Mouse (Mus musculus): Measurements from ENCODE around the gene Trmt11. TPM values are rescaled to one million over a fixed set of nuclear protein-coding genes. Genes with fewer than 3 reads are reported as not detected.
A peak's percentile ranks its signal among the peaks of the same experiment; 100 is the strongest.

Gene Trmt11
- polyA plus RNA-seq, 1 experiment: 1.7 TPM

- Histone ChIP-seq H3K4me3 (ENCODE audit: control insufficient read depth, insufficient read depth, low read length) (no peak overlapping the region), H3K36me3 (ENCODE audit: control insufficient read depth, insufficient read depth, low read length) (no peaks in the 10 kb centered on the region), H3K27me3 (ENCODE audit: control insufficient read depth, insufficient read depth, low read length) (no peaks in the 10 kb centered on the region), H3K27ac (ENCODE audit: control insufficient read depth, insufficient read depth, low read length) (no peak overlapping the region), H3K4me1 (replicated peaks; ENCODE audit: control insufficient read depth, insufficient read depth, low read length) (no peaks in the 10 kb centered on the region)
- no peak for DNase-seq
- 14% methylated on average over 1 of the region's 1 CpGs for WGBS
- TF ChIP-seq CTCF (IDR thresholded peaks at IDR 0.05; ENCODE audit: borderline replicate concordance, control insufficient read depth, extremely low read depth, insufficient read depth, low read length, poor library complexity) (no peak), POLR2A (IDR thresholded peaks at IDR 0.05; ENCODE audit: control insufficient read depth, extremely low read depth, insufficient read depth, low read length, poor library complexity) (no peak)
These were observed 27.0 kb upstream of the Trmt11 start for GRCm38 (mm10) chr10:30627548-30627947.

DNA sequence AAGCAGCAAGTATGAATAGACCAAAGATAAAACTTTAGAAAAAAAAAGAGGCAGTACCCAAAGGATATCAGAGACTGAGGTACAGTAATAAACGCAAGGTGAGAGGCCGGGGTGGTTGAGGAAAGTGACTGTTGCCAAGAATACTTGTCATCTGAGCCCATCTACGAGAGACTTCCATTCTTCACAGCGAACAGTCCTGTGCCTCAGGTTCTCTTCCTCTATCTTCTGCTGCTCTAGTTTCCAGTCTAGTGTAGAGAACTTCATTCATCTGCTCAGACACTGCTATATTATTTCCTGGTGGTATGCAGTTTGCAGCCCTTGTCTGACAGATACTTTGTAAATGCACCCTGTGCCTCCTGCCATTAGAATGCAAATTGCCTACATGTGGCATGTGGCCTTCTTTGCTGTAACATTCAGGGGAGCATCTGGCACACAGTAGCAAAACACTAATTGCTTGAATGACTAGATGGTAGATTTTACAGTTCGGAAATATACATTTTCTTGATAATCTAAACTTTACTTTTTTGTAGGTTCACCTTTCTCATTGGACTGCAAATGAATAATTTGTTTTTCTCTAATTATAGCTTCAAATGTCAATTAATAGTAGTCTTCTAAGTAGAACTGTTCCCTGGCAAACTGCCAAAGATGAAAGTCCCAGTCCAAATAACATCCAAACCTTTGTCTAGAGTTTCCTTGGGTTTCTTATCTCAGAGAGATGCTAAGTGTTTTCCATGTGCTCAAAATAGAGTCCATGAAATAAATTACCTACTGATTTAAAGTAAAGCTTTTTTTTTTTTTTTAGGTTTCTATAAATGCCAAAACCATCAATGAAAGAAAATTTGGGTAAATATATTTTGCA lies 23.8 kb upstream of the Trmt11 start:
- DNase-seq: no peak
- 88% methylated on average over 5 of the region's 5 CpGs for WGBS
- TF ChIP-seq POLR2A (IDR thresholded peaks at IDR 0.05; ENCODE audit: control insufficient read depth, extremely low read depth, insufficient read depth, low read length, poor library complexity): no peak
- TF ChIP-seq CTCF (IDR thresholded peaks at IDR 0.05; ENCODE audit: borderline replicate concordance, control insufficient read depth, extremely low read depth, insufficient read depth, low read length, poor library complexity): no peak
- Histone ChIP-seq H3K4me3 (ENCODE audit: control insufficient read depth, insufficient read depth, low read length) (no peak overlapping the region), H3K27ac (ENCODE audit: control insufficient read depth, insufficient read depth, low read length) (no peak overlapping the region), H3K27me3 (ENCODE audit: control insufficient read depth, insufficient read depth, low read length) (no peaks in the 10 kb centered on the region), H3K4me1 (replicated peaks; ENCODE audit: control insufficient read depth, insufficient read depth, low read length) (no peaks in the 10 kb centered on the region), H3K36me3 (ENCODE audit: control insufficient read depth, insufficient read depth, low read length) (no peaks in the 10 kb centered on the region)

- Histone ChIP-seq H3K27ac (ENCODE audit: control insufficient read depth, insufficient read depth, low read length) (no peak overlapping the region), H3K4me3 (ENCODE audit: control insufficient read depth, insufficient read depth, low read length) (no peak overlapping the region), H3K27me3 (ENCODE audit: control insufficient read depth, insufficient read depth, low read length) (no peaks in the 10 kb centered on the region), H3K36me3 (ENCODE audit: control insufficient read depth, insufficient read depth, low read length) (no peaks in the 10 kb centered on the region), H3K4me1 (replicated peaks; ENCODE audit: control insufficient read depth, insufficient read depth, low read length) (no peaks in the 10 kb centered on the region)
- no peak for DNase-seq
- TF ChIP-seq CTCF (IDR thresholded peaks at IDR 0.05; ENCODE audit: borderline replicate concordance, control insufficient read depth, extremely low read depth, insufficient read depth, low read length, poor library complexity): no peak
- TF ChIP-seq POLR2A (IDR thresholded peaks at IDR 0.05; ENCODE audit: control insufficient read depth, extremely low read depth, insufficient read depth, low read length, poor library complexity): no peak
These were observed 22.4 kb upstream of the Trmt11 start for GRCm38 (mm10) chr10:30622928-30623327.

- no peak for DNase-seq
- TF ChIP-seq CTCF (IDR thresholded peaks at IDR 0.05; ENCODE audit: borderline replicate concordance, control insufficient read depth, extremely low read depth, insufficient read depth, low read length, poor library complexity) (no peak), POLR2A (IDR thresholded peaks at IDR 0.05; ENCODE audit: control insufficient read depth, extremely low read depth, insufficient read depth, low read length, poor library complexity) (no peak)
- 65% methylated on average over 3 of the region's 3 CpGs for WGBS
- Histone ChIP-seq H3K27ac (ENCODE audit: control insufficient read depth, insufficient read depth, low read length) (no peak overlapping the region), H3K4me3 (ENCODE audit: control insufficient read depth, insufficient read depth, low read length) (no peak overlapping the region), H3K27me3 (ENCODE audit: control insufficient read depth, insufficient read depth, low read length) (no peaks in the 10 kb centered on the region), H3K4me1 (replicated peaks; ENCODE audit: control insufficient read depth, insufficient read depth, low read length) (no peaks in the 10 kb centered on the region), H3K36me3 (ENCODE audit: control insufficient read depth, insufficient read depth, low read length) (no peaks in the 10 kb centered on the region)
These were observed 18.3 kb upstream of the Trmt11 start for GRCm38 (mm10) chr10:30618918-30619210.

- H3K4me3 ChIP-seq (ENCODE audit: control insufficient read depth, insufficient read depth, low read length): peak overlapping the region; percentile 55
- no peaks in the 10 kb centered on the region for H3K4me1 ChIP-seq (replicated peaks; ENCODE audit: control insufficient read depth, insufficient read depth, low read length)
- no peaks in the 10 kb centered on the region for H3K27me3 ChIP-seq (ENCODE audit: control insufficient read depth, insufficient read depth, low read length)
- 0 out of 2 replicates have a peak, but pooled peaks have one; percentile 55 for TF ChIP-seq CTCF (IDR thresholded peaks at IDR 0.05; ENCODE audit: borderline replicate concordance, control insufficient read depth, extremely low read depth, insufficient read depth, low read length, poor library complexity)
- TF ChIP-seq POLR2A (IDR thresholded peaks at IDR 0.05; ENCODE audit: control insufficient read depth, extremely low read depth, insufficient read depth, low read length, poor library complexity): peak; percentile 85
- H3K27ac ChIP-seq (ENCODE audit: control insufficient read depth, insufficient read depth, low read length): peak overlapping the region; percentile 83
- DNase-seq: peak; percentile 98
- 2% methylated on average over 49 of the region's 49 CpGs for WGBS
- H3K36me3 ChIP-seq (ENCODE audit: control insufficient read depth, insufficient read depth, low read length): peaks cover 1% of the 10 kb centered on the region; the same call in 1 of the 2 replicates
These were observed 17.8 kb upstream of the Trmt11 start for GRCm38 (mm10) chr10:30618091-30618917.

- Histone ChIP-seq H3K4me1 (replicated peaks; ENCODE audit: control insufficient read depth, insufficient read depth, low read length) (no peaks in the 10 kb centered on the region), H3K36me3 (ENCODE audit: control insufficient read depth, insufficient read depth, low read length) (peaks cover 4% of the 10 kb centered on the region; the same call in 1 of the 2 replicates), H3K27ac (ENCODE audit: control insufficient read depth, insufficient read depth, low read length) (no peak overlapping the region), H3K4me3 (ENCODE audit: control insufficient read depth, insufficient read depth, low read length) (no peak overlapping the region), H3K27me3 (ENCODE audit: control insufficient read depth, insufficient read depth, low read length) (no peaks in the 10 kb centered on the region)
- 97% methylated on average over 4 of the region's 4 CpGs for WGBS
- no peak for DNase-seq
- no peak for TF ChIP-seq CTCF (IDR thresholded peaks at IDR 0.05; ENCODE audit: borderline replicate concordance, control insufficient read depth, extremely low read depth, insufficient read depth, low read length, poor library complexity)
- no peak for TF ChIP-seq POLR2A (IDR thresholded peaks at IDR 0.05; ENCODE audit: control insufficient read depth, extremely low read depth, insufficient read depth, low read length, poor library complexity)
These were observed 12.5 kb upstream of the Trmt11 start for GRCm38 (mm10) chr10:30613039-30613438.

All from thymus, adult 2 months (tissue).